Mouse (Mus musculus) forebrain, embryonic 16.5 days (tissue): Measurements from ENCODE around the gene Slco3a1. TPM values are rescaled to one million over a fixed set of nuclear protein-coding genes. Genes with fewer than 3 reads are reported as not detected.
A peak's percentile ranks its signal among the peaks of the same experiment; 100 is the strongest.

ENCODE experiments used
- ATAC-seq: fragments of 200-750 bp; cut with Nextera tagmentation; 2 replicates; pipeline ENCODE4 v1.8.0; 2017; ENCODE audit warnings: mild to moderate bottlenecking, moderate library complexity
- H3K27ac ChIP-seq: fragments of 300-500 bp; sonication (generic); 2 replicates; pipeline ENCODE4 v1.5.1; 2014; ENCODE audit warnings: low read length, control low read depth
- H3K27me3 ChIP-seq: fragments of 300-500 bp; sonication (generic); replicated peaks from 2 replicates; pipeline ENCODE4 v1.6.1; 2014; ENCODE audit warnings: low read length; ENCODE audit not compliant: control insufficient read depth, insufficient read depth
- H3K36me3 ChIP-seq: fragments of 300-500 bp; sonication (generic); 2 replicates; pipeline ENCODE4 v1.6.1; 2014; ENCODE audit not compliant: control insufficient read depth, insufficient read depth
- H3K4me1 ChIP-seq: fragments of 300-500 bp; sonication (generic); replicated peaks from 2 replicates; pipeline ENCODE4 v1.6.1; 2014; ENCODE audit warnings: low read length; ENCODE audit not compliant: control insufficient read depth, insufficient read depth
- H3K4me2 ChIP-seq: fragments of 300-500 bp; sonication (generic); 2 replicates; pipeline ENCODE4 v1.6.1; 2014; ENCODE audit warnings: mild to moderate bottlenecking, low read length, control low read depth
- H3K4me3 ChIP-seq: fragments of 300-500 bp; sonication (generic); replicated peaks from 2 replicates; pipeline ENCODE4 v1.5.1; 2014; ENCODE audit warnings: mild to moderate bottlenecking, low read length, control low read depth
- H3K9ac ChIP-seq: fragments of 300-500 bp; sonication (generic); replicated peaks from 2 replicates; pipeline ENCODE4 v1.6.1; 2014; ENCODE audit warnings: low read depth, low read length, control low read depth
- H3K9me3 ChIP-seq: fragments of 300-500 bp; sonication (generic); 2 replicates; pipeline ENCODE4 v1.6.1; 2016; ENCODE audit warnings: low read length; ENCODE audit not compliant: control insufficient read depth
- WGBS: fragments of 180-500 bp; shearing (Covaris S2); extraction: QIAGEN DNeasy Blood & Tissue Kit; methylation state at CpG from one replicate; pipeline ENCODE4 v1.1.7; 2014; 5-methylcytosine and 5-hydroxymethylcytosine counted together
- polyA plus RNA-seq: library from polyadenylated mRNA; unstranded; fragments of >200 nt; fragmentation: Nextera tagmentation; extraction: Ambion mirVana; gene quantifications from 2 replicates; pipeline ENCODE4 v1.2.1, GENCODE M21; 2015

Gene Slco3a1
- polyA plus RNA-seq, 1 experiment from 2014 or later: 24.2 TPM

GRCm38 (mm10) chr7:74347026-74347425 is 207.6 kb downstream of the Slco3a1 start:
- Histone ChIP-seq H3K4me2 (no peak overlapping the region), H3K9me3 (no peaks in the 10 kb centered on the region), H3K27me3 (no peaks in the 10 kb centered on the region), H3K36me3 (no peaks in the 10 kb centered on the region), H3K9ac (no peak overlapping the region), H3K27ac (no peak overlapping the region), H3K4me1 (peaks cover 9% of the 10 kb centered on the region; the same call in 1 of the 2 replicates), H3K4me3 (no peak overlapping the region)
- 0 out of 2 replicates have a peak, but pooled peaks have one; percentile 10 for ATAC-seq
- 80% methylated on average over 9 of the region's 9 CpGs for WGBS

DNA sequence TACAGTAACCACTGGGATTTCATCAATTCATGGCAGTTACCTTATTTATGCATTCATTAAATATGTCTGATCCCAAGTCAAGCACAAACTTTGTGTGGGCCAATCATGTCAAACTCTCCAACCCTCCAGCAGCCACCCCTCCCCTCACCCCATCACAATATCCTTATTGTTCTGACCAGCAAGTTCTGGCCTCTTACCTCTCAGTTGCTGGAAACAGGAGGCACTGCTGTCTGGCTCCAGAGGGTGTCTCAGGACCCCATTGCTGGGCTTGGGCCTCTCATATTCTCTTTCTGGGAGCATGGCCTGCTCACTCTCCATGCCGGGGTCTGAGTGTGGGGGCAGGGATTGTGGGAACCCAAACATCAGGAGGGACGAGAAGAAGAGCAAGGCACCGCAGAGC is 208.1 kb downstream of the Slco3a1 start:
- no peaks in the 10 kb centered on the region for H3K9me3 ChIP-seq
- no peak overlapping the region for H3K4me3 ChIP-seq
- 54% methylated on average over 3 of the region's 3 CpGs for WGBS
- no peak overlapping the region for H3K9ac ChIP-seq
- no peak overlapping the region for H3K4me2 ChIP-seq
- H3K27ac ChIP-seq: no peak overlapping the region
- ATAC-seq: no peak
- H3K36me3 ChIP-seq: no peaks in the 10 kb centered on the region
- H3K4me1 ChIP-seq: peaks cover 9% of the 10 kb centered on the region; the same call in 1 of the 2 replicates
- H3K27me3 ChIP-seq: no peaks in the 10 kb centered on the region

GRCm38 (mm10) chr7:74341149-74341805 is 213.3 kb downstream of the Slco3a1 start:
- Histone ChIP-seq H3K27me3 (no peaks in the 10 kb centered on the region), H3K4me1 (no peaks in the 10 kb centered on the region), H3K27ac (no peak overlapping the region), H3K4me2 (no peak overlapping the region), H3K36me3 (no peaks in the 10 kb centered on the region), H3K4me3 (no peak overlapping the region), H3K9ac (no peak overlapping the region), H3K9me3 (no peaks in the 10 kb centered on the region)
- WGBS: 49% methylated on average over 4 of the region's 4 CpGs
- ATAC-seq: no peak

DNA sequence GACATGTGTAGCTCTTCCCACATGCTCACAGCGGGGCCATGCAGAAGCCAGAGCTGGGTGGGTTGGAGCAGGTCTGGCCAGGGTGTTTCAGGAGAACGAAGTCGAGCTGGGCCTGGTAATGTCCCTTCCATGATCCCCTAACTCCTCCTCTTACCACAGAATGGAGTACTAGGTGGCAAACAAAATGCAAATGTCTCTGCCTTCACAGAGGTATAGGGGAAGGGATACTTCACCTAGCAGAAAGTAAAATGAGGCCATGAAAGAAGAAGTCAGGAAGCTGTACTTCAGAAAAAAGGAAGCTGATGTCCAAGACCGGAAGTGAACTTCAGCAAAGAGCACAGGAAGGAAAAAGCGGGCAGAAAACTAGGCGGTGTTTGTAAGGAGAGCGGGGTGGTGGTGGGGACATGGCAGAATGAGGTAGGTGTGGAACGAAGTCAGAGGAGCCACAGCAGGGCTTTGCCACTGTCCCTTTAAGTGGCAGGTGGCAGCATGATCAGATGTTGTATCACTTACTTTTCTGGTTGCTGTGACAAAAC is 214.1 kb downstream of the Slco3a1 start:
- H3K4me2 ChIP-seq: no peak overlapping the region
- H3K9ac ChIP-seq: no peak overlapping the region
- H3K27ac ChIP-seq: no peak overlapping the region
- WGBS: 95% methylated on average over 8 of the region's 8 CpGs
- no peaks in the 10 kb centered on the region for H3K4me1 ChIP-seq
- no peaks in the 10 kb centered on the region for H3K27me3 ChIP-seq
- H3K36me3 ChIP-seq: no peaks in the 10 kb centered on the region
- no peak overlapping the region for H3K4me3 ChIP-seq
- ATAC-seq: no peak
- H3K9me3 ChIP-seq: no peaks in the 10 kb centered on the region

GRCm38 (mm10) chr7:74337677-74338420 is 216.7 kb downstream of the Slco3a1 start:
- H3K4me1 ChIP-seq: no peaks in the 10 kb centered on the region
- H3K4me3 ChIP-seq: no peak overlapping the region
- ATAC-seq: no peak
- no peak overlapping the region for H3K4me2 ChIP-seq
- no peaks in the 10 kb centered on the region for H3K36me3 ChIP-seq
- H3K27ac ChIP-seq: no peak overlapping the region
- H3K9ac ChIP-seq: no peak overlapping the region
- WGBS: 76% methylated on average over 6 of the region's 6 CpGs
- no peaks in the 10 kb centered on the region for H3K9me3 ChIP-seq
- H3K27me3 ChIP-seq: no peaks in the 10 kb centered on the region

GRCm38 (mm10) chr7:74332323-74332722 is 222.3 kb downstream of the Slco3a1 start:
- no peak for ATAC-seq
- 68% methylated on average over 3 of the region's 3 CpGs for WGBS
- H3K4me3 ChIP-seq: no peak overlapping the region

GRCm38 (mm10) chr7:74330858-74331726 is 223.5 kb downstream of the Slco3a1 start:
- no peaks in the 10 kb centered on the region for H3K9me3 ChIP-seq
- no peaks in the 10 kb centered on the region for H3K27me3 ChIP-seq
- no peaks in the 10 kb centered on the region for H3K36me3 ChIP-seq
- H3K27ac ChIP-seq: no peak overlapping the region
- no peak for ATAC-seq
- no peak overlapping the region for H3K9ac ChIP-seq
- H3K4me3 ChIP-seq: no peak overlapping the region
- no peak overlapping the region for H3K4me2 ChIP-seq
- 76% methylated on average over 7 of the region's 7 CpGs for WGBS
- no peaks in the 10 kb centered on the region for H3K4me1 ChIP-seq

More at GRCm38 (mm10) chr7:74332323-74332722, 222.3 kb downstream of the Slco3a1 start:
- Histone ChIP-seq H3K9ac (no peak overlapping the region), H3K4me1 (no peaks in the 10 kb centered on the region), H3K27me3 (no peaks in the 10 kb centered on the region), H3K27ac (no peak overlapping the region), H3K4me2 (no peak overlapping the region), H3K36me3 (no peaks in the 10 kb centered on the region), H3K9me3 (no peaks in the 10 kb centered on the region)

DNA sequence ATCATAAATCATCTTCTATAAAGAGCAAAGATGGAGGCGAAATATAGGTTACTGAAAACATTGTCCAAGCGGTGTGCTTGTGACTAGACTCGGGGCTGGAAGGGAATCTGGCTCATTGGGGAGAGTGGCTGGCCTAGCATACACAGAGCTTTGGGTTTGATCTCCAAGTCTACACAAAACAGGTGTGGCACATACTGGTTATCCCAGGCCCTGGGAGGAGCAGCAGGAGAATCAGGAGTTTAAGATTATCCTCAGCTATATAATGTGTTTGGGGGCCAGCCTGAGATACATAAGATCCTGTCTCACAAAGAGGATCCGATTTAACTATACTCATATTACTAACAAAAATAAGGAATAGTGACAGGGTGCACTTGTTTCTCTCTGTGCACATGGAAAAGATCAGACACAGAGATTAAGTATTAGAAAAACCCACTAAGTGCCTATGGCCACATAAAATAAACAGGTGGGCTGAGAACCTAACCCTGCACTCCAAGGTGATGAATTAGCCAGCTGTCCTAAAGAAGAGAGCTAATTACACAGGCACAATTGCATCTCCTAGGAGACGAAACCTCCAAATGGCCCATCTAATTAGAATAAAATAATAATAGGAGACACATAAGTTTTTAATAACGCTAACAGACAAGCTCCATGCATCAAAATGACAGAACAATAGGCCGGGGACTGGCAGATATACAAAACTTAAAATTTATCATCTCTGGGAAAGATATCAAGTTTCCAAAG is 224.3 kb downstream of the Slco3a1 start:
- 68% methylated on average over 7 of the region's 7 CpGs for WGBS
- no peaks in the 10 kb centered on the region for H3K36me3 ChIP-seq

More for the DNA sequence above, 224.3 kb downstream of the Slco3a1 start:
- Histone ChIP-seq H3K4me1 (peaks cover 7% of the 10 kb centered on the region), H3K27me3 (no peaks in the 10 kb centered on the region), H3K9me3 (no peaks in the 10 kb centered on the region), H3K27ac (no peak overlapping the region), H3K4me3 (no peak overlapping the region), H3K4me2 (no peak overlapping the region), H3K9ac (no peak overlapping the region)
- ATAC-seq: no peak
